Mouse (Mus musculus) liver, embryonic 13.5 days (tissue): ENCODE measurements around the gene Strip2. TPM values are rescaled to one million over a fixed set of nuclear protein-coding genes. Genes with fewer than 3 reads are reported as not detected.

Source experiments
- ATAC-seq: fragments of 200-750 bp; cut with Nextera tagmentation; 2 replicates; pipeline ENCODE4 v1.8.0; 2017; ENCODE audit warnings: low read depth, mild to moderate bottlenecking, moderate number of reproducible peaks, moderate library complexity
- DNase-seq: peaks from one replicate; pipeline ENCODE4 v3.0.0; 2022
- H3K27ac ChIP-seq: fragments of 300-500 bp; sonication (generic); 2 replicates; pipeline ENCODE4 v1.5.1; 2015; ENCODE audit warnings: moderate library complexity, mild to moderate bottlenecking, inconsistent platforms
- H3K27me3 ChIP-seq: fragments of 300-500 bp; sonication (generic); 2 replicates; pipeline ENCODE4 v1.6.1; 2015; ENCODE audit warnings: mild to moderate bottlenecking, inconsistent platforms
- H3K36me3 ChIP-seq: fragments of 300-500 bp; sonication (generic); 2 replicates; pipeline ENCODE4 v1.6.1; 2015; ENCODE audit warnings: mild to moderate bottlenecking, inconsistent platforms
- H3K4me1 ChIP-seq: fragments of 300-500 bp; sonication (generic); replicated peaks from 2 replicates; pipeline ENCODE4 v1.6.1; 2015; ENCODE audit warnings: inconsistent platforms
- H3K4me2 ChIP-seq: fragments of 300-500 bp; sonication (generic); 2 replicates; pipeline ENCODE4 v1.6.1; 2015; ENCODE audit warnings: inconsistent platforms, mild to moderate bottlenecking, moderate library complexity
- H3K4me3 ChIP-seq: fragments of 300-500 bp; sonication (generic); replicated peaks from 2 replicates; pipeline ENCODE4 v1.5.1; 2015; ENCODE audit warnings: mild to moderate bottlenecking, inconsistent platforms
- H3K9ac ChIP-seq: fragments of 300-500 bp; sonication (generic); 2 replicates; pipeline ENCODE4 v1.6.1; 2015; ENCODE audit warnings: mild to moderate bottlenecking, inconsistent platforms
- H3K9me3 ChIP-seq: fragments of 300-500 bp; sonication (generic); replicated peaks from 2 replicates; pipeline ENCODE4 v1.6.1; 2016; ENCODE audit warnings: inconsistent platforms
- WGBS: fragments of 180-500 bp; shearing (Covaris S2); methylation state at CpG from one replicate; pipeline ENCODE4 v1.1.7; 2015; ENCODE audit not compliant: insufficient replicate concordance; 5-methylcytosine and 5-hydroxymethylcytosine counted together
- polyA plus RNA-seq: library from polyadenylated mRNA; unstranded; fragments of >200 nt; fragmentation: Nextera tagmentation; extraction: Ambion mirVana; gene quantifications from 2 replicates; pipeline ENCODE4 v1.2.1, GENCODE M21; 2015

Strip2 gene
- polyA plus RNA-seq: 0.44 and 0.60 TPM in 2 replicates

DNA sequence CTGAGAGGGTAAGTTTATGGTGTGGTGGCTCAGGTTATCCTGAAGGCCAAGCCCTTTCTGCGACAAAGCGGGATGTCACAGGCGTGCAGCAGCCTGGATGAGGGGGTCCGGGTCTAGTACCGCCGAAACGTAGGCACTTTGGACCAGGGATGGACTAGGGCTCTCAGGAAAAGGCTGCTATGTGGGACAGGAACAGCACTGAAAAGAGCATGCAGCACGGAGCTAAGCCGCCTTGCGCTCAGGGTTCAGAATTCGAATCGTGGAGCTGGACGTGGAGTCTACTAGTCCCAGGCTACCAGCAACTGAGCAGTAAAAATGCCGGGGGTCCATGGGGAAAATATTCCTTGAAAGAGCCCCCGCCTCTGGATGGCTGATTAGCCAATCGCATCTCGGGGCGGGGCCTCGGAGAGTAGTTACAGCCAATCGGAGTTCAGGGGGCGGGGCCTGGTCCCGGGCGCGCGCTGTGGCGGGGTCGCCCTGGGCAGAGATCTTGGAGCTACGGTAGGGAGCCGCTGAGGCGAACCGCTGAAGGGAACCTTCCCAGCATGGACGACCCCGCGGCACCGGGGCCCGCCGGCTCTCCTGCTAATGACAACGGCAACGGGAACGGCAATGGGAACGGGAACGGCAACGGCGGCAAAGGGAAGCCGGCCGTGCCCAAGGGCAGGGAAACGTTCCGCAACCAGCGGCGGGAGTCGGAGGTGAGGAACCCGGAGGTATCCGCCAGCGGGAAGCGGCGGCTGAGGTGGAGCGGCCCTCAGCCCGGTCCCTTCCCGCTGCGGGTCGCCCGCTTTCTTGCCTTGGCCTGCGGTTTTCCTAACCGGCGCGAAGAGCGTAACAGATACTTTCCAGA is at the start of gene Strip2:
TSS of gene Strip2 (plus strand) at position 483 of the 853 bp plus-strand sequence.
- Histone ChIP-seq H3K27ac (no peak within 1 kb of the TSS), H3K27me3 (peaks cover 57% of the 10 kb centered on the region), H3K4me2 (peak within 1 kb of the TSS; percentile 98), H3K4me1 (peaks cover 20% of the 10 kb centered on the region), H3K36me3 (no peaks in the 10 kb centered on the region), H3K9me3 (no peaks in the 10 kb centered on the region), H3K4me3 (peak within 1 kb of the TSS; percentile 81), H3K9ac (peak within 1 kb of the TSS; percentile 80)
- ATAC-seq (peak; percentile 98), DNase-seq (peak; percentile 90)
- WGBS: under 1% methylated on average over 67 of the region's 67 CpGs

DNA sequence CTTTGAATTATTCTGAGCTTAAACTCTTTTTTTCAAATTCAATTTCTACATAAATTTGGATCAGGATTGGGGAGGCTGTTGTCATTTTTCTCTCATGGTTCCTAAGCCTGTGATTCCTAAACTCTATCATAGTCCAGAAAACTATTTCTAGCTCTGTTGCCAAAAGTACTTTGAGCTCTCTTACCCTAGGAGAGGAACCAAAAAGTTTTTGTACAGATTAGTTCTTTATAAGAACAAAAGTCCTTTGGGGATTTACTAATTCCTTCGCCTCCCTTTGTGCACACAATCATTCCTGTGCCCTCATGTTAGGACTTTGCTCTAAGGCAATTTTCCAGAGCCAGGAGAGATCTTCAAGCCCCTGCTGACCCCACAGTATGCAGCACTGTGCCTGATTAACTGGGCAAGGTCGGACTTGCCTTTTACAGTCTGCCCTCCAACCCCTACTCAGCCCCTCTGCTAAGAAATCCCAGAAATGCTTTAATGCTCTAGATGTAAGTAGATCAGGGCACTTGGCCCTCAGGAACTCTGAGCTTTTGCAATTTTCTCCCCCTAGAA is 48.4 kb upstream of the Strip2 start:
- Histone ChIP-seq H3K4me1 (0 out of 2 replicates have a peak, but pooled peaks cover 2% of the 10 kb centered on the region), H3K27ac (no peak overlapping the region), H3K4me3 (no peak overlapping the region), H3K4me2 (no peak overlapping the region), H3K9ac (no peak overlapping the region), H3K36me3 (no peaks in the 10 kb centered on the region; the same call in 1 of the 2 replicates), H3K9me3 (no peaks in the 10 kb centered on the region), H3K27me3 (no peaks in the 10 kb centered on the region)
- ATAC-seq: no peak
- WGBS: 78% methylated on average over 2 of the region's 2 CpGs
- DNase-seq: no peak

DNA sequence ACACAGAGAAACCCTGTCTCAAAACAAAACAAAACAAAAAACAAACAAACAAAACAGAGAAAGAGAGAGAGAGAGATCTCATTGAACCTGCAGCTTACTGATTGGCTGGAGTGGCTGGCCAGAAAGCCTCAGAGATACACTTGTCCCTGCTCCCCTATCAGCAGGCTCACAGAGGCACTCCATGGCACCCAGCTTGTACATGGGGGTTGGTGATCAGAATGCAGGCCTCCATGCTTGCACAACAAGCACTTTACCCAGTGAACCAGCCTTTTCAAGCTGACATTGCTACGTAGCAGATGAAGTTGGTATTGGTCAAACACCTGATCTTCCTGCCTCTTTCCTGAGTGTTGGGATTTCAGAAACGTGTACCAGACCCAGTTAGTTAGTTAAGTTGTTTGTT is 43.2 kb upstream of the Strip2 start:
- no peak overlapping the region for H3K4me2 ChIP-seq
- WGBS: 55% methylated on average over 2 of the region's 2 CpGs
- no peak overlapping the region for H3K4me3 ChIP-seq
- H3K36me3 ChIP-seq: no peaks in the 10 kb centered on the region; the same call in 1 of the 2 replicates
- H3K4me1 ChIP-seq: peaks cover 9% of the 10 kb centered on the region
- H3K27me3 ChIP-seq: no peaks in the 10 kb centered on the region
- no peaks in the 10 kb centered on the region for H3K9me3 ChIP-seq
- DNase-seq: peak; percentile 43
- ATAC-seq: peak; percentile 77
- no peak overlapping the region for H3K9ac ChIP-seq
- no peak overlapping the region for H3K27ac ChIP-seq

DNA sequence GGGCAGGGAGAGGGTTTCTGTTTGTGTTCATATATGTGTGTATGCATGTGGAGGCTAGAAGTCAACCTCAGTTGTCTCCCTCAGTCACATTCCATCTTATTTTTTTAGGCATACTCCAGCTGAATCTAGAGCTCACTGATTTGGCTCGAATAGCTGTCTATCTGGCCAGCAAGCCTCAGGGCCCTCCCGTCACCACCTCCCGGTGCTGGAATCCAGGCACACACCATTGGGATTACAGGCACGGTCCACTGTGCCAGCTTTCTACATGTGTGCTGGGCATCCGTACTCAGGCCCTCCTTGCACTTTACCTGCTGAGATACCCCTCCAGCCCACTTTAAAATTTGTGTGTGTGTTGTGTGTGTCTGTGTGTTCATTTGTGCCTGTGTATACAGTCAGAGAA is 41.2 kb upstream of the Strip2 start:
- no peak overlapping the region for H3K4me2 ChIP-seq
- WGBS: 80% methylated on average over 5 of the region's 5 CpGs
- no peak overlapping the region for H3K9ac ChIP-seq
- H3K4me1 ChIP-seq: peaks cover 7% of the 10 kb centered on the region
- DNase-seq (no peak), ATAC-seq (no peak)
- H3K36me3 ChIP-seq: no peaks in the 10 kb centered on the region; the same call in 1 of the 2 replicates
- H3K9me3 ChIP-seq: no peaks in the 10 kb centered on the region
- no peaks in the 10 kb centered on the region for H3K27me3 ChIP-seq
- H3K4me3 ChIP-seq: no peak overlapping the region
- H3K27ac ChIP-seq: no peak overlapping the region

DNA sequence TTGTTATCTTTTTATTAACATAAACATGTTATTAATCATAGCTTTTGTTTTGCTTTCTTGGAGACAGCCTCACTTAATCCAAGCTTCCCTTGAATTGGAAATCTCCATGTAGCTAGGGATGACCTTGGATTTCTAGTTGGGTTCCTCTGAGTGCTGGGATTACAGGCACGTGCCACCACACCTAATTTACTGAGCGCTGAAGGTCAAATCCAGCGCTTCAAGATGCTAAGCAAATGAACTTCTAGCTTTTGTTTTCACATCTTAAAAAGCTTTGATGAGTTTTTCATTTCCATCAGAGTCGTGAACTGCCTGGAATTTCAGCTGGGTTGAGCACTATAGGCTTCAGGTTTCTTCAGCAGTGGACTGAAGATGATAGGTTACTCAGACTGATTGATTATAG is 40.0 kb upstream of the Strip2 start:
- Histone ChIP-seq H3K36me3 (no peaks in the 10 kb centered on the region), H3K27me3 (no peaks in the 10 kb centered on the region), H3K4me3 (no peak overlapping the region), H3K9me3 (no peaks in the 10 kb centered on the region), H3K4me1 (peaks cover 7% of the 10 kb centered on the region), H3K9ac (no peak overlapping the region), H3K4me2 (no peak overlapping the region), H3K27ac (no peak overlapping the region)
- no peak for ATAC-seq
- DNase-seq: no peak
- 77% methylated on average over 4 of the region's 4 CpGs for WGBS

DNA sequence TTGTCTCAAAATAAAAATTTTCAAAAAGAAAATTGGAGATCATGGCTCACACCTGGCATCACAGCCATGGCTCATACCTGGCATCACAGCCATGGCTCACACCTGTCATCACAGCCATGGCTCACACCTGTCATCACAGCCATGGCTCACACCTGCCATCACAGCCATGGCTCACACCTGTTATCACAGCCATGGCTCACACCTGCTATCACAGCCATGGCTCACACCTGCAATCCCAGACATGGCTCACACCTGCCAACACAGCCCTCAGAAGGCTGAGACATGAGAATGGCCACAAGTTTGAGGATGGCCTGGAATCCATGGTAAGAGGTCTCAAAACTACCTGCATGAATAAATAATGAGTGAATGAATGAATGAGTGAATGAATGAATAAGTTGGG is 37.2 kb upstream of the Strip2 start:
- Histone ChIP-seq H3K9me3 (no peaks in the 10 kb centered on the region), H3K27me3 (no peaks in the 10 kb centered on the region), H3K4me2 (no peak overlapping the region), H3K9ac (no peak overlapping the region), H3K4me3 (no peak overlapping the region), H3K36me3 (no peaks in the 10 kb centered on the region), H3K27ac (no peak overlapping the region), H3K4me1 (no peaks in the 10 kb centered on the region)
- DNase-seq (no peak), ATAC-seq (no peak)

DNA sequence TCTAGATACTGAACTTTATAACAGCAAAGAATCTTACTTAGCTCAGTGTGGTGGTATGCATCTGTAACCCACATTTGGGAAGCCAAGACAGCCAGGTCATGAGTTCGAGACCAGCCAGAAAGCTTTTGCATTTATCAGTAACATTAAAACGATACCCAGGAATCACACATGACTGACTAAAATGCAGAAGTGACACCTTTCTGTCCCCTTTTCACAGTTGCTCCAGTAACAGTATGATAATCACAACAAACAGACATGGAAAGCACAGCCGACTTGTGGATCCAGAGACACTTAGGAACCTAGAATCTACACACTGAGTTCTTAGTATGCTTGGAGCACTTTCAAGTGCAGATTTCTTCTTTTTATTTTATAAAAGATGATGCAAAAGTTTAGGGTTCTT is 36.0 kb upstream of the Strip2 start:
- no peaks in the 10 kb centered on the region for H3K9me3 ChIP-seq
- no peak overlapping the region for H3K9ac ChIP-seq
- DNase-seq: no peak
- no peaks in the 10 kb centered on the region for H3K36me3 ChIP-seq
- H3K27me3 ChIP-seq: no peaks in the 10 kb centered on the region
- no peak overlapping the region for H3K4me2 ChIP-seq
- H3K27ac ChIP-seq: no peak overlapping the region
- H3K4me3 ChIP-seq: no peak overlapping the region
- 77% methylated on average over 3 of the region's 3 CpGs for WGBS
- no peaks in the 10 kb centered on the region for H3K4me1 ChIP-seq
- ATAC-seq: no peak

DNA sequence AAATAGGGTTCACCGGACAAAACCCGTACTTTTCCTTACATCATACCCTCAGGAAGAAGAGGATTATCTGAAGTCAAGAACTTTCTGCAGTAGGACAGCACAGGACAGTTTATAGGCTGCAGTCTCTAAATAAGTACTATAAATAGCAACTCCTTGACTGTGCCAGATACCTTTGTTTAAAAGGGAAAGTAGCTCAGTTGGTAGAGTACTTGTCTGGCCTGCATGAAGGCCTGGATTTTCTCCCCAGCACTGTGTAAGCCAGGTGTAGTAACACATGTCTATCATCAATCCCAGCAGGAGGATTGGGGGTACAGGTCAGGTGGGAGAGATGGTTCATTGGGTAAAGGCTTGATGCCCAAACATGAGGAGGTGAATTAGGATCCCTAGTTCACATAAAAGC is 34.9 kb upstream of the Strip2 start:
- Histone ChIP-seq H3K36me3 (peaks cover 5% of the 10 kb centered on the region; the same call in 1 of the 2 replicates), H3K27me3 (no peaks in the 10 kb centered on the region), H3K4me1 (no peaks in the 10 kb centered on the region), H3K4me3 (no peak overlapping the region), H3K9ac (no peak overlapping the region), H3K4me2 (no peak overlapping the region), H3K9me3 (no peaks in the 10 kb centered on the region), H3K27ac (no peak overlapping the region)
- ATAC-seq (no peak), DNase-seq (no peak)
- WGBS: 72% methylated on average over 2 of the region's 2 CpGs

DNA sequence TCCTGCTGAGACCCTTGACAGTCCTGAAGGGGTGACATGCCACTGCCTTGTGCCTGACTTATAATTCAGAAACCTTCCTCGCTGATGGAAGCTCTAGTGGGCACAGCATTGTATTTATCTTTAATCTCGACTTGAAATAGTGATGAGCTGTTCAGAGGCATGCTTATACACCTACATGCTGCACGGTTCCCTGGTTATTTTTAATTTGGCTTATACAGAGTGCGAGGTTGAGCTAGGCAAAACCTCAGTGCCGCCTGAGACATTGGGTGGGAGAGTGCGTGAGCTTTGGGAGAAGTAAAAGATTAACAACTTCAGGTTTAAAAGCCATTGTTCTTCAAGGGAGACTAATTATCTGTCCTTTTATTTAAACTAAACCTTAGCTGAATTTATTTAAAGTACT is 33.9 kb upstream of the Strip2 start:
- H3K36me3 ChIP-seq: peaks cover 5% of the 10 kb centered on the region; the same call in 1 of the 2 replicates
- no peak overlapping the region for H3K4me2 ChIP-seq
- H3K9me3 ChIP-seq: no peaks in the 10 kb centered on the region
- no peaks in the 10 kb centered on the region for H3K27me3 ChIP-seq
- no peak for ATAC-seq
- no peak overlapping the region for H3K9ac ChIP-seq
- WGBS: 75% methylated on average over 6 of the region's 6 CpGs
- no peak overlapping the region for H3K27ac ChIP-seq
- no peak overlapping the region for H3K4me3 ChIP-seq
- H3K4me1 ChIP-seq: no peaks in the 10 kb centered on the region
- DNase-seq: no peak

DNA sequence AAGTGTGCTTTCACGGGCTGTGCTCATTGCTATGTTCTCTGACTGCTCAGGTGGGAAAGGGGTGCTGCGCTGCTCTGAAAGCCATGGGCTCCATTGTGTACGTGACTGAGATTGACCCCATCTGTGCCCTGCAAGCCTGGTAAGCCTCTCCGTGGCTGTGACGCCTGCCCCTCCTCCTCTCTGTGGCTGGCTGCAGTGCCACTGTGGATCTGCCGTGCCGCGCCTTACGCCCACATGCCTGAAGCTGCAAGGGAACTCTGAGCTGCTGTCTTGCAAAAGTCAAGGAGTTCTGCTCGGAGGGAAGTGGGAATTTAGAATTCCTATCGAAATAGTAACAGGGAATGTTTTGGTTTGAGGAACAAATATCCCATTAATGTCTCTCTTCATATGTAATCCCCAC is 25.7 kb upstream of the Strip2 start:
- Histone ChIP-seq H3K4me3 (no peak overlapping the region), H3K4me2 (no peak overlapping the region), H3K9me3 (no peaks in the 10 kb centered on the region), H3K27ac (no peak overlapping the region), H3K4me1 (no peaks in the 10 kb centered on the region), H3K27me3 (no peaks in the 10 kb centered on the region), H3K9ac (no peak overlapping the region), H3K36me3 (peaks cover 2% of the 10 kb centered on the region; the same call in 1 of the 2 replicates)
- no peak for DNase-seq
- WGBS: 79% methylated on average over 11 of the region's 11 CpGs
- ATAC-seq: no peak

DNA sequence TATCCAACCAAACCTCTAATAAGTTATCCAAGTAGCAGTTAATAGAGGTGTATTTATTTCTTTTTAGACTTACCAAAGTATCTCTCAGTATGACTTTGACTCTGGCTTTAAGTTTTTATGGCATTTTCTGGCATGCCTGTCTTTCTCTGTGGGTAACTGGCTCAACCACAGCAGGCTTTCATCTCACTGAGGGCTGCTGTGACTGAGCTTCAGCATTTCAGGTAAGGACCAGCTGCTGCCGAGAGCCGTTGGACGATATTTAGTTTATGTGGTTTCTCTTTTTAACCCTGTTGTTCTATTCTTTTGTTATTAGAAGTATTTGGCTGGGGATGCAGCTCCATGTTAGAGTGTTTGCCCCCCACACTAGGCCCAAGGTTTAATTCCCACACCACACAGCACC is 19.8 kb upstream of the Strip2 start:
- peaks cover 6% of the 10 kb centered on the region; the same call in 1 of the 2 replicates for H3K4me1 ChIP-seq
- 90% methylated on average over 3 of the region's 3 CpGs for WGBS
- no peak overlapping the region for H3K4me3 ChIP-seq
- no peaks in the 10 kb centered on the region for H3K27me3 ChIP-seq
- no peak overlapping the region for H3K9ac ChIP-seq
- DNase-seq (no peak), ATAC-seq (no peak)
- H3K36me3 ChIP-seq: peaks cover 4% of the 10 kb centered on the region; the same call in 1 of the 2 replicates
- no peak overlapping the region for H3K4me2 ChIP-seq
- no peaks in the 10 kb centered on the region for H3K9me3 ChIP-seq
- no peak overlapping the region for H3K27ac ChIP-seq
